Mouse (Mus musculus) kidney, embryonic 15.5 days (tissue): Measurements from ENCODE around the gene Rab10. TPM values are rescaled to one million over a fixed set of nuclear protein-coding genes. Genes with fewer than 3 reads are reported as not detected.

ENCODE experiments used
- ATAC-seq: fragments of 200-750 bp; cut with Nextera tagmentation; replicated peaks from 2 replicates; pipeline ENCODE4 v1.8.0; 2017; ENCODE audit warnings: moderate TSS enrichment; ENCODE audit not compliant: low FRiP score
- H3K27ac ChIP-seq: fragments of 300-500 bp; sonication (generic); 2 replicates; pipeline ENCODE4 v1.5.1; 2015; ENCODE audit warnings: mild to moderate bottlenecking, inconsistent platforms
- H3K27me3 ChIP-seq: fragments of 300-500 bp; sonication (generic); 2 replicates; pipeline ENCODE4 v1.6.1; 2015; ENCODE audit warnings: inconsistent platforms
- H3K36me3 ChIP-seq: fragments of 300-500 bp; sonication (generic); 2 replicates; pipeline ENCODE4 v1.6.1; 2015; ENCODE audit warnings: inconsistent platforms
- H3K4me1 ChIP-seq: fragments of 300-500 bp; sonication (generic); 2 replicates; pipeline ENCODE4 v1.6.1; 2015; ENCODE audit warnings: inconsistent platforms
- H3K4me2 ChIP-seq: fragments of 300-500 bp; sonication (generic); 2 replicates; pipeline ENCODE4 v1.6.1; 2015; ENCODE audit warnings: moderate library complexity, mild to moderate bottlenecking, inconsistent platforms
- H3K4me3 ChIP-seq: fragments of 300-500 bp; sonication (generic); replicated peaks from 2 replicates; pipeline ENCODE4 v1.5.1; 2015; ENCODE audit warnings: mild to moderate bottlenecking, inconsistent platforms
- H3K9ac ChIP-seq: fragments of 300-500 bp; sonication (generic); 2 replicates; pipeline ENCODE4 v1.6.1; 2015; ENCODE audit warnings: mild to moderate bottlenecking, inconsistent platforms
- H3K9me3 ChIP-seq: fragments of 300-500 bp; sonication (generic); replicated peaks from 2 replicates; pipeline ENCODE4 v1.6.1; 2016; ENCODE audit warnings: inconsistent platforms
- WGBS: fragments of 180-500 bp; shearing (Covaris S2); methylation state at CpG from one replicate; pipeline ENCODE4 v1.1.7; 2015; ENCODE audit warnings: mixed read lengths; 5-methylcytosine and 5-hydroxymethylcytosine counted together
- polyA plus RNA-seq: library from polyadenylated mRNA; unstranded; fragments of >200 nt; fragmentation: Nextera tagmentation; extraction: Ambion mirVana; gene quantifications from 2 replicates; pipeline ENCODE4 v1.2.1, GENCODE M21; 2015

Gene Rab10
- polyA plus RNA-seq, 1 experiment from 2014 or later: 75.5 TPM

DNA sequence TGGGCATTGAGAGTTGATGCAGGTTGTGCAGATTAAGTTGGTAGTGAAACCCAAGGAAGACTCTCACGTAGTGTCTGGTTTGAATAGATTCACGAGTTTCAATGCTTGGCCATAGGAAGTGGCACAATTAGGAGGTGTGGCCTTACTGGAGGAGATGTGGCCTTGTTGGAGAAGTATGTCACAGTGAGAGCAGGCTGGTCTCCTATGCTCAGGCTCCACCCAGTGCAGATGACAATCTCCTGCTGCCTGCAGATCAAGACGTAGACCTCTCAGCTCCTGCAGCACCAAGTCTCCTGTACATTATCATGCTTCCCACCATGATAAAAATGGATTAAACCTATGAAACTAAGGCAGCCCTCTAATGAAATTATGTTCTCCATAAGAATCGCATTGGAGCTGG is 18.7 kb downstream of the Rab10 start:
- Histone ChIP-seq H3K4me1 (no peaks in the 10 kb centered on the region), H3K4me2 (no peak overlapping the region), H3K36me3 (peaks cover 10% of the 10 kb centered on the region), H3K9me3 (no peaks in the 10 kb centered on the region), H3K9ac (no peak overlapping the region), H3K27ac (no peak overlapping the region), H3K4me3 (no peak overlapping the region), H3K27me3 (no peaks in the 10 kb centered on the region)
- no peak for ATAC-seq
- 85% methylated on average over 4 of the region's 4 CpGs for WGBS

DNA sequence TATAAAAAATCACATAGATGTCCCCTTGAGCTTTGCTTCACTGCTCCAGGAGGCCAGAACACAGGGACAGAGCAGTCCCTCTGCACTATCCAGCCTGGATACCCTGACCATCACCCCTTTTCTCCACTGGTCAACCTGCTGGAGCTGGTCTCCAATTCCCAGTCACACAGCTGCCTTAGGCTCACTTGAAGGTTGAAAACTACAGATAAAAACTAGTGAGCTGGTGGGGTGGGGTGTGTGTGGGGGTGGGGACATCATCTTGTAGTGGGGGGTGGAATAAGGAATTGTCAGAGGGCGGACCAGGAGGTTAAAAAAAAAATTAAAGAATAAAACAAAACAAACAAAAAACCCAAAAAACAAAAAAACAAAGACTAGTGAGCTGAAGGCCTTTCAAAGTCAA is 21.3 kb downstream of the Rab10 start:
- Histone ChIP-seq H3K9me3 (no peaks in the 10 kb centered on the region), H3K4me2 (no peak overlapping the region), H3K4me3 (no peak overlapping the region), H3K27ac (no peak overlapping the region), H3K4me1 (no peaks in the 10 kb centered on the region), H3K36me3 (peaks cover 10% of the 10 kb centered on the region), H3K9ac (no peak overlapping the region), H3K27me3 (no peaks in the 10 kb centered on the region)
- no peak for ATAC-seq
- 84% methylated on average over 1 of the region's 1 CpGs for WGBS

DNA sequence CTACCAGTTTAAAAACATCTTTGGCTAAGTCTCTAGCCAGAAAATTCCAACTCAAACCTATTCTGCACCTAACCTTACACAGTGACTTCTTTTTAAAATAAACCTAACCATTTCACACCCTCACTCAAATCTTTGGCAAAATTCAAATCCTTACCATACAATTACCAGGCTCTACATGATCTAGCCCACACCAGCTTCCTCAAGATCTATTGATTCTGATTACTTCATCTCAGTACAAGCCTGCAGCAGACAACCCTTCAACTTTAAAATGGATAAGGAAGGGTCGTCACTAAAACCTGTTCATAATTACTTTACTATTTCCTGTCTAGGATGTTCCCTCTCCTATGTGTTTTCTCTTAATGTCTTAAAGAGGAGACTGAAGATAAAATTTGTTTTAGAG is 23.9 kb downstream of the Rab10 start:
- WGBS: 61% methylated on average over 1 of the region's 1 CpGs
- no peak overlapping the region for H3K4me2 ChIP-seq
- no peaks in the 10 kb centered on the region for H3K4me1 ChIP-seq
- no peaks in the 10 kb centered on the region for H3K27me3 ChIP-seq
- peaks cover 3% of the 10 kb centered on the region for H3K36me3 ChIP-seq
- no peak for ATAC-seq
- no peak overlapping the region for H3K9ac ChIP-seq
- H3K9me3 ChIP-seq: no peaks in the 10 kb centered on the region
- no peak overlapping the region for H3K4me3 ChIP-seq
- no peak overlapping the region for H3K27ac ChIP-seq

DNA sequence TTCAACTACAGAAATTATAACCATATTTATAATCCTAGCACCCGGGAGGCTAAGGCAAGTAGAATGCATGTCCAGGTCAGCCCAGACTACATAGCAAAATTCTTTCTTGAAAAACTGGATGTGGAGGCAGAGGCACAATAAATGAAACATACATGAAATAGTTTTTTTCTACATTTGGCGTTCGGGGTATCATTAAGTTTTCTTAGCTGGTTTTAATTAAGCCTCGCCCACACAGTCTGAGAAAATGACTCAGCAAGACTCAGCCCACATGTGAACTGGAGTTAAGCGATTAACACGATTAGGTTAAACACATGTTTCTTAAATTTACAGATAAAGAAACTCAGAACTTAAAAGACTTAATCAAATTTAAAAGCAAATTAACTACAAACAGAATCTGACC is 24.4 kb downstream of the Rab10 start:
- Histone ChIP-seq H3K36me3 (no peaks in the 10 kb centered on the region), H3K4me2 (no peak overlapping the region), H3K9me3 (no peaks in the 10 kb centered on the region), H3K4me1 (no peaks in the 10 kb centered on the region), H3K4me3 (no peak overlapping the region), H3K27me3 (no peaks in the 10 kb centered on the region), H3K27ac (no peak overlapping the region), H3K9ac (no peak overlapping the region)
- WGBS: 77% methylated on average over 6 of the region's 6 CpGs
- no peak for ATAC-seq

DNA sequence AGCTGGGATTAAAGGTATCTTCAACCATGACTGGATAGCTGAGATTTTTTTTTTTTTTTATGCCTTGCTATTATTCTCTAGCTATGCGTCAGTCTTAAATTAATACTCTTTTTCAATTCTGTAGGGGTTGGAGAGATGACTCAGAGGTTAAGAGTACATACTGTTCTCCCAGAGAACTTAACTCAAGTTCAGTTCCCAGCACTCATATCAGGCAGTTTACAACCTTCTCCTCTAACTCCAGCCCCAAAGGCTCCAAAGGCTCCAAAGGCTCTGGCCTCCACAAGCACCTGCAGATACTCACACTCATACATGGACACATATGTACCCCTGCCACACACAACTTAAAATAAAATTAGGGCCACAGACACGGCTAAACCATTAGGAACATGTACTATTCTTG is 25.3 kb downstream of the Rab10 start:
- Histone ChIP-seq H3K27me3 (no peaks in the 10 kb centered on the region), H3K9me3 (no peaks in the 10 kb centered on the region), H3K4me2 (no peak overlapping the region), H3K4me3 (no peak overlapping the region), H3K9ac (no peak overlapping the region), H3K4me1 (no peaks in the 10 kb centered on the region), H3K36me3 (no peaks in the 10 kb centered on the region), H3K27ac (no peak overlapping the region)
- no peak for ATAC-seq
- WGBS: 89% methylated on average over 2 of the region's 2 CpGs

DNA sequence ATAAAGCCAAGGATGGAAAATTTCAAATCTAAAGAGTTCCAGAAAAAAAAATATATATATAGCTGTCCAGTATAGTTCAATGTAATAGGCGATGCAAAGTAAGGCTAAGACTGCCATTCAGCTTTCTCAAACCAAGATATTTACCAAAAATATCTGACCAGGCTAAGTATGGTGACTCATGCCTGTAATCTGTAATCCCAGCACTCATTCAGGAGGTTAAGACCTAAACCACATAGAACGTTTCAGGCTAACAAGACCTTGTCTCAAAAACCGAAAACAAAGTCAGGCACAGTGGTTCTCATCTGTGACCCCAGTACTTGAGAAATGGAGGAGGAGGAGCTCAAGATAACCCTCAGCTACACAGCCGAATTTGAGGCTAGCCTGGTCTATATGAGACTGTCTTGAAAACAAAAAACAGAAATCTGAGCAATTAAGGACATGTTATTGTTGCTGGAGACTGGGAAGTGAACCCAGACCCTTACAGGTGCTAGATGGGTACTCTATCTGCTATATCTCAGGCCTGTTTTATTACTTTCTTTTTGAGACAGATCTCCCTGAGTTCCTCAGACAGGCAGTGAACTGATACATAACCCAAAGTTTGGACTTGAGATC is 25.8 kb downstream of the Rab10 start:
- H3K4me1 ChIP-seq: no peaks in the 10 kb centered on the region
- no peaks in the 10 kb centered on the region for H3K9me3 ChIP-seq
- H3K4me3 ChIP-seq: no peak overlapping the region
- no peaks in the 10 kb centered on the region for H3K36me3 ChIP-seq
- H3K9ac ChIP-seq: no peak overlapping the region
- WGBS: 81% methylated on average over 4 of the region's 4 CpGs
- no peak overlapping the region for H3K27ac ChIP-seq
- H3K4me2 ChIP-seq: no peak overlapping the region
- H3K27me3 ChIP-seq: no peaks in the 10 kb centered on the region
- ATAC-seq: no peak

DNA sequence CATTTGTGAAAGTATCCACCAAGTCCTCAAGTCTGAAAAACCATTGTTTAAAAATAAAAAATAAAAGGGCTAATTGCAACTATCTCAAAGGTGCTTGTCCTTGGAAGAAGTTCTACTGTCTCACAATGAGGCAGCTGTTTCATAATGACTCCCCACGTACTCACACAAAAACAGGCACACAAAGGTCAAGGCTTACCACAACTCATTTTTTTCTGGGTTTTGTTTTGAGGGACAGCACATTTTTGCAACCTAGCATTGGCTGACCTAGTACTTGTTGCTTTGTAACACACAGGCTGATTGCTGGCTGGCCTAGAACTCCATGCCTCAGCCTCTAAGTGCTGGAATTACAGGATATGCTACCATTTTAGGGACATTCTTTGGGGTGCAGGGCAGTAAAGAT is 26.8 kb downstream of the Rab10 start:
- Histone ChIP-seq H3K36me3 (no peaks in the 10 kb centered on the region), H3K9me3 (no peaks in the 10 kb centered on the region), H3K4me2 (no peak overlapping the region), H3K27me3 (no peaks in the 10 kb centered on the region), H3K4me1 (no peaks in the 10 kb centered on the region), H3K27ac (no peak overlapping the region), H3K9ac (no peak overlapping the region), H3K4me3 (no peak overlapping the region)
- ATAC-seq: no peak
- WGBS: 48% methylated on average over 1 of the region's 1 CpGs

DNA sequence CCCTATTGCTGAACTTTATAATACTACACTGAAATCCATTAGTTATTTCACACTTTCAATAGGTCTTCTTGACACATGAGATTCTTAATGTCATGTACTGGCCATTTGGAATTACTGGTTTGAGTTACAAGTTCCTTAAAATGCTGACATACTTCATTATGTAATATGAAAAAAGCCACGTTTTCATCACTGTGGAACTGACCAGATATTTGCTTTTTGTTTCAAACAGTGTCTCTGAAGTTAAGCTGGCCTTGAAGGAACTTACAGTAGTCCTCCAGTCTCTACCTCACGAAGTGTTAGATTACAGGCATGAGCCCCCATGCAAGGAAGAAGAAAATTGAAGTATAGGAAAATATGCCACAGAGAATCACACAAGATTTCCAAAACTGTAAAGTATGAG is 27.2 kb downstream of the Rab10 start:
- Histone ChIP-seq H3K9ac (no peak overlapping the region), H3K4me2 (no peak overlapping the region), H3K27me3 (no peaks in the 10 kb centered on the region), H3K27ac (no peak overlapping the region), H3K36me3 (no peaks in the 10 kb centered on the region), H3K9me3 (no peaks in the 10 kb centered on the region), H3K4me1 (no peaks in the 10 kb centered on the region), H3K4me3 (no peak overlapping the region)
- 86% methylated on average over 2 of the region's 2 CpGs for WGBS
- no peak for ATAC-seq

DNA sequence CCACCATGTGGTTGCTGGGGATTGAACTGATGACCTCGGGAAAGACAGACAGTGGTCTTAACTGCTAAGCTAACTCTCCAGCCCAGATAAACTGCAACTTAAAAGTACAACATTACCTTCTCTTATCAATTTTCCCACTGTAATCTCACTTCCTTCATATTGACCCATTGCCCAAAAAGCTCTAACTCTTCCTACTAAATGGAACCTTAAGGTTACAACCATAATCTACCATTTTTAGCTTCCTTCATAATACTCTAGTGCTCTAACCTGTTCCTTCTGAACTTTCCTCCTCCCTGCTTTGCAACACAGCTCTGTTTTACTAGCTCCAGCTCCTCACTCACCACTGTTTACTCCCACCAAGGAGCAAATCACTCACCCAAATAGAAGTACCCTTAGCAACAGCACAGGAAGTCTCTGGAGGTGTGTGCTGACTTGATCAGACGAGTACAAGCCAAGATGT is 30.9 kb downstream of the Rab10 start:
- no peaks in the 10 kb centered on the region for H3K9me3 ChIP-seq
- no peak for ATAC-seq
- WGBS: 78% methylated on average over 2 of the region's 2 CpGs
- H3K4me3 ChIP-seq: no peak overlapping the region
- H3K36me3 ChIP-seq: no peaks in the 10 kb centered on the region
- no peaks in the 10 kb centered on the region for H3K4me1 ChIP-seq
- H3K9ac ChIP-seq: no peak overlapping the region
- no peak overlapping the region for H3K27ac ChIP-seq
- no peaks in the 10 kb centered on the region for H3K27me3 ChIP-seq
- no peak overlapping the region for H3K4me2 ChIP-seq

DNA sequence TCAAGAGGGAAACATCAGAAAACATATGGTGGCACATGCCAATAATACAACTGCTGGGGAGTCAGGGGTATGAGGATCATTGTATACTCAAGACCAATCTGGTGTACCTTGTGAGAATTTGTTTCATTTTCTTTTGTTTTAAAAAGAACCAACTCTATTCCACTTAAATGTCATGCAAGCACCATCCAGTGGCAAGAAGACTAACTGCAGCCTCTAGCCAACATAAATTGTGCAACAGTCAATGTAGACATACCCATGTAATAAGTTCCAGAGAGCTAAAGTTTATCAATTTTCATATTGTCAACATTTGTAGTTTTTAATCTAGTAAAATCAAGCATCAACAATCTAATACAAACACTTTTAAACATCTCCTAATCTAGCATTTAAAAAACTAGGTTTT is 39.0 kb downstream of the Rab10 start:
- Histone ChIP-seq H3K27me3 (no peaks in the 10 kb centered on the region), H3K36me3 (no peaks in the 10 kb centered on the region), H3K27ac (no peak overlapping the region), H3K9ac (no peak overlapping the region), H3K4me3 (no peak overlapping the region), H3K4me2 (no peak overlapping the region), H3K4me1 (no peaks in the 10 kb centered on the region), H3K9me3 (no peaks in the 10 kb centered on the region)
- no peak for ATAC-seq

DNA sequence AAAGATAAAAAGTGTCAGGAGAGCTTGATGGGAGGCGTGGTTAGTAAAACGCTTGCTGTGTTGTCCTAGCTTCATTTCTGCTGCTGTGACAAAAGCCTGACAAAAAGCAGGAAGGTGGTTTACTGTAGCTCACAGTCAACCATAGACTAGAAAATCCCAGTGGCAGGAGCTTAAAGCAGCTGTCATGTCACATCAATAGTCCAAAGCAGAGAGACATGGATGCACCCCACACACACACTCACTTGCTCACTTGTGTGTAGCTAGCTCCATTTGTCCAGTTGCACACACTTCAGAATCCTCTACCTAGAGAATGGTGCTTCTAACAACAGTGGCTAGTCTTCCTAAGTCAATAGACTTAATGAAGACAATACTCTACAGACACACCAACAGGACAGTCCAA is 42.4 kb downstream of the Rab10 start:
- Histone ChIP-seq H3K9ac (no peak overlapping the region), H3K27ac (no peak overlapping the region), H3K4me1 (no peaks in the 10 kb centered on the region), H3K4me3 (no peak overlapping the region), H3K4me2 (no peak overlapping the region), H3K27me3 (no peaks in the 10 kb centered on the region), H3K36me3 (peaks cover 12% of the 10 kb centered on the region; the same call in 1 of the 2 replicates), H3K9me3 (no peaks in the 10 kb centered on the region)
- WGBS: 96% methylated on average over 2 of the region's 2 CpGs
- ATAC-seq: no peak

DNA sequence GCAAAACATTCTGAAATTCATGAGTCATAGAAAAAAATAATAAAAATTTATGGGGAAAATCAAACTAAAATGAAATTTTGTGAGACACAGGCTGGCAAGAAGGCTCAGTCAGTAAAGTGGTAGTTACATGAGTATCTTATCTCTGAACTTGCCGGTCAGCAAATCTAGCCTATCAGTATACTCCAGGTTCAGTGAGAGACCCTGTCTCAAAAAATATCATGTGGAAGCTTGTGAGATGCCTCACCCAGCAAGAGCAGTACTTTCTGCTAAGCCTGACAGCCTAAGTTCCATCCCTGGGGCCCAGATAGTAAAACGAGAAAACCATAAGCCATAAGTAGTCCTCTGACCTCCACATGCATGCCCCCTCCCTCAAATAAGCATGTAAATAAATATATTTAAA is 44.6 kb downstream of the Rab10 start:
- H3K27me3 ChIP-seq: no peaks in the 10 kb centered on the region
- peaks cover 28% of the 10 kb centered on the region for H3K36me3 ChIP-seq
- no peak for ATAC-seq
- H3K27ac ChIP-seq: no peak overlapping the region
- no peak overlapping the region for H3K4me2 ChIP-seq
- no peaks in the 10 kb centered on the region for H3K4me1 ChIP-seq
- WGBS: 92% methylated on average over 2 of the region's 2 CpGs
- no peak overlapping the region for H3K9ac ChIP-seq
- no peak overlapping the region for H3K4me3 ChIP-seq
- H3K9me3 ChIP-seq: no peaks in the 10 kb centered on the region

DNA sequence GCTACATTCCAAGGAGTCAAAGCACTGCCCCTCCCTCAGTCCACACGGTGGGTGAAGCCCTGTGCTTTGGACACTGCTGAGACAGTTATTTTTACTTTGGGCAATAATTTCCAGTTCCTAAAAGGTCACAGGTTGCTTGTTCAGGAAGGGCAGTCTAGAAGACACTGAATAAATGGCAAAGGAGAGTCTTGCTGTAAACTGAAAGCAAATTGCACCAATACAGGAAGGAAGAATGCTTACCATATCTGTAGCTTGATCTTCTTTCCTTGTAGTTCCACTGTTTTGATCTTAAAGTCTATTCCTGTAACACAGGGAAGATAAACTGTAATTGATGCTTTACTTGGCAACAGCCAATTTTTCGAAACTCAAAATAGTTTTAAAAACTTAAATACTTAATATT is 45.3 kb downstream of the Rab10 start:
- no peak overlapping the region for H3K4me2 ChIP-seq
- peaks cover 28% of the 10 kb centered on the region for H3K36me3 ChIP-seq
- WGBS: 63% methylated on average over 2 of the region's 2 CpGs
- no peak for ATAC-seq
- no peak overlapping the region for H3K27ac ChIP-seq
- H3K27me3 ChIP-seq: no peaks in the 10 kb centered on the region
- no peak overlapping the region for H3K9ac ChIP-seq
- H3K4me3 ChIP-seq: no peak overlapping the region
- H3K9me3 ChIP-seq: no peaks in the 10 kb centered on the region
- no peaks in the 10 kb centered on the region for H3K4me1 ChIP-seq
